Mouse (Mus musculus): ENCODE results near the gene Lars2. TPM values are rescaled to one million over a fixed set of nuclear protein-coding genes. Genes with fewer than 3 reads are reported as not detected.
"Not testable (repeated sequence)": the region's sequence is repeated elsewhere in the genome, so short reads cannot be mapped to it uniquely, and the experiment has no call there.

Lars2 gene
- total RNA-seq, 4 experiments from 2014 or later: 34.5 to 140 (median 60.6) TPM

GRCm38 (mm10) chr9:123391140-123391849 is 24.6 kb downstream of the Lars2 start:
- no peak for DNase-seq (ENCODE audit: low spot score)

GRCm38 (mm10) chr9:123394856-123395255 is 28.1 kb downstream of the Lars2 start:
- DNase-seq (ENCODE audit: low spot score): no peak

- DNase-seq (ENCODE audit: low spot score): no peak
Measured at GRCm38 (mm10) chr9:123397701-123398100, 31.0 kb downstream of the Lars2 start.

GRCm38 (mm10) chr9:123402215-123402614 is 35.5 kb downstream of the Lars2 start:
- DNase-seq (ENCODE audit: low spot score): no peak

- DNase-seq (ENCODE audit: low spot score): no peak
Measured at GRCm38 (mm10) chr9:123403031-123403430, 36.3 kb downstream of the Lars2 start.

- no peak for DNase-seq (ENCODE audit: low spot score)
Measured at GRCm38 (mm10) chr9:123405231-123405630, 38.5 kb downstream of the Lars2 start.

- peak; percentile 8 for DNase-seq (ENCODE audit: low spot score)
Measured at GRCm38 (mm10) chr9:123408771-123409170, 42.0 kb downstream of the Lars2 start.

- no peak for DNase-seq (ENCODE audit: low spot score)
Measured at GRCm38 (mm10) chr9:123429863-123430262, 63.1 kb downstream of the Lars2 start.

GRCm38 (mm10) chr9:123430973-123431372 is 64.2 kb downstream of the Lars2 start:
- no peak for DNase-seq (ENCODE audit: low spot score)

GRCm38 (mm10) chr9:123438223-123438622 is 71.5 kb downstream of the Lars2 start:
- DNase-seq (ENCODE audit: low spot score): no peak

GRCm38 (mm10) chr9:123440230-123441058 is 73.7 kb downstream of the Lars2 start:
- peak; percentile 28 for DNase-seq (ENCODE audit: low spot score)

GRCm38 (mm10) chr9:123447101-123447500 is 80.4 kb downstream of the Lars2 start:
- not testable (repeated sequence) for DNase-seq (ENCODE audit: low spot score)

GRCm38 (mm10) chr9:123448594-123448993 is 81.9 kb downstream of the Lars2 start:
- DNase-seq (ENCODE audit: low spot score): no peak

- peak; percentile 65 for DNase-seq (ENCODE audit: low spot score)
Measured at GRCm38 (mm10) chr9:123450174-123450573, 83.4 kb downstream of the Lars2 start.

GRCm38 (mm10) chr9:123451772-123452171 is 85.0 kb downstream of the Lars2 start:
- no peak for DNase-seq (ENCODE audit: low spot score)

GRCm38 (mm10) chr9:123456634-123457602 is 90.2 kb downstream of the Lars2 start:
- DNase-seq (ENCODE audit: low spot score): no peak

- no peak for DNase-seq (ENCODE audit: low spot score)
Measured at GRCm38 (mm10) chr9:123457603-123458002, 90.9 kb downstream of the Lars2 start.

GRCm38 (mm10) chr9:123467141-123467620 is 100.5 kb downstream of the Lars2 start:
- peak; percentile 65 for DNase-seq (ENCODE audit: low spot score)

- DNase-seq (ENCODE audit: low spot score): no peak
Measured at GRCm38 (mm10) chr9:123468406-123469085, 101.8 kb downstream of the Lars2 start.

- DNase-seq (ENCODE audit: low spot score): no peak
Measured at GRCm38 (mm10) chr9:123469087-123469486, 102.4 kb downstream of the Lars2 start.

GRCm38 (mm10) chr9:123473377-123473776 is 106.7 kb downstream of the Lars2 start:
- DNase-seq (ENCODE audit: low spot score): no peak
